Comparison of ENCODE assay signal across 19 mouse cellular contexts in the genomic region with DNA sequence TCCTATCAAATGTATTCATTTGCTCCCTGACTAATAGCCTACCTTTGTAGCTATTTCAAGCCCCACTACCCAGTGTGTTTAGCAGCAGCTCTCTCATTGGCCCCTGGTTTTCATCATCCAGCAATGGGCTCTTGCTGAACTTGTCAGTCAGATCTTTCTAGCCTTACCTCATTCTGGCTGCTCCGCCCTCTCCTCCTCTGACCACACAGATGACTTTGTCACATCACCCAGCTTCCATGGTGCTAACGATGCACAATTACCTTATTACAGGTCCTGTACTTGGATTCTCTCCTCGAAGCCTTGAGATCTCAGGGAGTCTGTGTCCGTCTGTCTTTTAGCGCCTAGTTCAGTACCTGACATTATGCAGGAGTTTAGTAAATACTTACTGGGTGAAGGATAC.
A peak's percentile ranks its signal among the peaks of the same experiment; 100 is the strongest.
DNase-seq lines count a peak whose midpoint lies in the region; ATAC-seq lines count a peak whose summit lies in the region.
"Had no signal": no experiment of that assay in that cellular context is flagged by ENCODE, and none has a peak within 500 bp of the region (broad histone marks: within the 10 kb centered on the region; RNA-seq: fewer than 3 reads in every experiment).

No protein-coding gene starts in this region.

- H3K36me3 ChIP-seq in heart, embryonic 10.5 days: no peaks in the 10 kb centered on the region
- H3K36me3 ChIP-seq in heart, embryonic 12.5 days: no peaks in the 10 kb centered on the region
- H3K36me3 ChIP-seq: G1E had no signal

- H3K4me3 ChIP-seq in heart, embryonic 10.5 days: no peak overlapping the region
- no peak overlapping the region for H3K4me3 ChIP-seq in heart, embryonic 12.5 days

- 89% methylated on average over 5 of the region's 5 CpGs for WGBS in heart, embryonic 10.5 days
- 92% methylated on average over 5 of the region's 5 CpGs for WGBS in heart, embryonic 12.5 days

- H3K27me3 ChIP-seq in heart, embryonic 10.5 days (ENCODE audit: insufficient read depth, poor library complexity, severe bottlenecking): no peaks in the 10 kb centered on the region
- no peaks in the 10 kb centered on the region for H3K27me3 ChIP-seq in heart, embryonic 12.5 days (replicated peaks)
- H3K27me3 ChIP-seq: CH12.LX had no signal

- H3K4me1 ChIP-seq in heart, embryonic 10.5 days: no peaks in the 10 kb centered on the region
- no peaks in the 10 kb centered on the region for H3K4me1 ChIP-seq in heart, embryonic 12.5 days (replicated peaks)

- no peak overlapping the region for H3K27ac ChIP-seq in heart, embryonic 10.5 days
- H3K27ac ChIP-seq in heart, embryonic 12.5 days (ENCODE audit: poor library complexity, severe bottlenecking): no peak overlapping the region

- intact Hi-C loops in heart, postnatal 14 days (cut with DNase I): no loop called here

- H3K4me2 ChIP-seq in heart, embryonic 12.5 days: no peak overlapping the region

- ATAC-seq in heart, embryonic 12.5 days (ENCODE audit: insufficient number of reproducible peaks, low FRiP score): no peak
- ATAC-seq: activated CD4-positive, CD25-positive, alpha-beta regulatory T cell, adult 4 months; CD4-positive, CD25-positive, alpha-beta regulatory T cell, adult 4 months; Patski had no signal

- H3K9ac ChIP-seq in heart, embryonic 12.5 days: no peak overlapping the region

- peak; percentile 64 for DNase-seq in heart, adult 11 months
- no peak for DNase-seq in heart, postnatal 14 days
- DNase-seq in heart, embryonic 10.5 days (ENCODE audit: low spot score): peak; percentile 60
- DNase-seq: adrenal gland, adult 2 months; adrenal gland, adult 8-10 months; adrenal gland, postnatal 10 days; adrenal gland, postnatal 14 days; adrenal gland, postnatal 25 days; adrenal gland, postnatal 36 days; B cell, adult 2 months; cerebellum, adult 11 months; cerebellum, adult 11-12 months; cerebellum, adult 18-20 months had no signal

- no peaks in the 10 kb centered on the region for H3K9me3 ChIP-seq in heart, embryonic 10.5 days
- H3K9me3 ChIP-seq in heart, embryonic 12.5 days (replicated peaks): peaks cover 10% of the 10 kb centered on the region; the same call in 1 of the 2 replicates
- H3K9me3 ChIP-seq: G1E had no signal

Comparison
In these comparisons a context has a peak if more than half of its experiments do, and no peak if none do; other contexts are left out.
1. DNase-seq: peak in heart, adult 11 months (single experiment) and heart, embryonic 10.5 days (single experiment); none in heart, postnatal 14 days (0 of 2).